Mouse (Mus musculus): ENCODE measurements at regions not wholly inside any gene's neighbourhood (a gene's known extent, or its start where the extent isn't known, plus 50 kb on each side); places are given as distances from the start of the nearest gene placed in this dataset.

GRCm38 (mm10) chr17:83276000-83276891 is 61.2 kb downstream of the Pkdcc start:
- DNase-seq (ENCODE audit: low spot score): peak; percentile 60

DNA sequence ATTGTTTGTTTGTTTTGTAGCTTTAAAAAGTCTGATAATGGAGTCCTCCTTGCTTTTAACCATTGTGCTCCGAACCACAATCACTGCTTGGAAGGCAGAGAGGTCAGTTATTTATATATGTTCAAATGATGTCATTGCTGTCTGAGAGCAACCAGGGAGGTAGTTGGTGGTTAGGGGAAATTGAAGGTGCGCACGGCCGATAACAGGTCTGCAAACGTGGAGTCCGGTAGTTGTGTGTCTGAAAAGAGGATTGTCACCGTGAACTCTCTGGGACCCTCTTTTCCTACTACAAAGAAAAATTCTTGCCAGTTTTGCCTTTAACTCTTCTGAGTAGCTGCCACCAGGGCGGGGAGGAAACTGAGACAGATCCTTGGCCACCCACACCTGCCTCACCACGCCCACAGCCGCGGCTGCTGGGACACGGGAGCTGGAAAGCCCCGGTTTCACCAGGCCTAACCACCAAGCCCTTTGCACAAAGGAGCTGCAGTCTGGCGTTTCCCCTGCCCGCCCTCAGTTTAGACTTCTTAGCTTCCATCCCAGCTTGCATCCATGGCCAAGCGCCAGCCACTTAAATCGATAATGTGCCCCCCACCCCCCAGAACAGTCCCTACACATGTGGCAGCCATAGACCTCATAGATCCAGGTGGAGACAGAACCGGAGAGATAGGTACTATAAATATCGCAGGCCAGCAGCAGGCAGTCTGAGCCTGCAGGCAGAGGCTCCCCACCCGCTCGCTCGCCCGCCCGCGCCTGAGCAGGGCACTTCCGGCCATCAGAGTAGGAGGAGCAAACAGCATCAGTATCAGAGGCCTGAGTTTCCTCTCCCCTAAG is 62.2 kb downstream of the Pkdcc start:
- no peak for DNase-seq (ENCODE audit: low spot score)

- DNase-seq (ENCODE audit: low spot score): no peak
These were observed 63.1 kb downstream of the Pkdcc start for GRCm38 (mm10) chr17:83277948-83278924.

- no peak for DNase-seq (ENCODE audit: low spot score)
These were observed 67.4 kb upstream of the Eml4 start for GRCm38 (mm10) chr17:83283328-83283727.

DNA sequence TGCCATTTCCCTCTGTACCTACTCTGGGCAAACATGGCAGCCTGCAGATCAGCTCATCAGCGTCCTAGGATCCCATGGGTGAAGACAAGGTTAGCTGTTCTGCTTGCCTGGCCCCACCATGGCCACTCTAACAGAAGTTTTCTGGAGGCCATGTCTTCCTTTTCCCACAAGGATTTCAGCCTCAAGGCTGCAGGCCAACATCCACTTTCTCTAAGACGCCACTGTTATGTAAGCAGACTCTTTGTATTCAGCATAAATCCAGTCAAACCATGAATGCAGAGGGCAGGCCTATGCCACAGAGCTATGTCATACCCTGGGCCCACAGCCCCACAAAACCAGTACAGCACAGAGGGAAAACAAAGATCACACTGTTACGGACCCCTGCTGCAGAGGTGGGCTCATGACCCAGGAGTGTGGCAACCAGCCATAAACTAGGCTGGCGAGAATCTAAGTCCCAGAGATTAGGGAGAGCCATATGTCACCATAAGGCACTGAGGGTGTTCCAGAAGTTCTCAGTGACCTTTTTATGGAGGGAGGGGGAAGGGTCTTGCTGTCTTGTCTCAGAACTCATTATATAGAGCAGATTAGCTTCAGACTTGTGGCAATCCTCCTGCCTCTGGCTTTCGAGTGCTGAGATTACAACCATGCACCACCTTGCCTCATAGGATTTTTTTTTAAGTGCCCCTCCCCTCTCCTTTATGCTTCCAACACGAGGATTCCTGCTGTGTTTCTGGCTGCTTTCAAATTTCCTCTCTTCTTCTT is 63.2 kb upstream of the Eml4 start:
- DNase-seq (ENCODE audit: low spot score): no peak

GRCm38 (mm10) chr17:83288143-83288492 is 62.6 kb upstream of the Eml4 start:
- DNase-seq (ENCODE audit: low spot score): no peak

DNA sequence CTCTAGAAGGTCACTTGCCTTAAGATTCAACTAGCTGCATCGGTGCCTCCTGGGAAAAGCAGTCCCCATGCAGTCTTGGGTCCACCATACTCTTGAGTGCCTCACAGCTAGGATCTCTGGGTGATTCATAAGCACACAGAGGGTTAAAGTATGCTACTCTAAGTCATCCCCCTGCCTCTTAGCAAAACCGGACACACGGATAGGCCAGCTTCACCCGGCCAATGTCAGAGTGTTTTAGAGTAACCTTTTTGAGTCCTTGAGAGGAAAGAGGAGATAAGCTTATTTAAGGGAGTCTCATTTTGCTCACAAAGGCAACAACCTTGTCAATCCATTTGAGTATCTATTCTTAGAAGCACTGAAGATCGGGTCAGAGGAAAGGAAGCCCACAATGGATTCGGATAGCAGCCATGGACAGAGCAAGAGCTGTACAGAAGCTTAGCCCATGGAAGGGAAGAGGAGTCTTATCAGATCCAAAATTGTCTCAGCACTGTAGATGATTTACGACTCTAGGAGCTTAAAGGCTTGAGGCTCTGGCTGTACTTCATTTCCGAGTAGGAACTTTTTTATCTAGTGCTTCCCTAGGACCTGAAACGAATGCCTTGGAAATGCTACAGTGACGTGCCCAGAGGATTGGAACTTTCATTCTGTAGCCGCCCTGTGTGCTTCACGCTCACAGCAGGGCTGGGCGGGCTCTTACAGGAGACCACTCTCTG is 55.0 kb upstream of the Eml4 start:
- no peak for DNase-seq (ENCODE audit: low spot score)

- no peak for DNase-seq (ENCODE audit: low spot score)
These were observed 53.2 kb upstream of the Eml4 start for GRCm38 (mm10) chr17:83297379-83298121.
